In the genomic region with DNA sequence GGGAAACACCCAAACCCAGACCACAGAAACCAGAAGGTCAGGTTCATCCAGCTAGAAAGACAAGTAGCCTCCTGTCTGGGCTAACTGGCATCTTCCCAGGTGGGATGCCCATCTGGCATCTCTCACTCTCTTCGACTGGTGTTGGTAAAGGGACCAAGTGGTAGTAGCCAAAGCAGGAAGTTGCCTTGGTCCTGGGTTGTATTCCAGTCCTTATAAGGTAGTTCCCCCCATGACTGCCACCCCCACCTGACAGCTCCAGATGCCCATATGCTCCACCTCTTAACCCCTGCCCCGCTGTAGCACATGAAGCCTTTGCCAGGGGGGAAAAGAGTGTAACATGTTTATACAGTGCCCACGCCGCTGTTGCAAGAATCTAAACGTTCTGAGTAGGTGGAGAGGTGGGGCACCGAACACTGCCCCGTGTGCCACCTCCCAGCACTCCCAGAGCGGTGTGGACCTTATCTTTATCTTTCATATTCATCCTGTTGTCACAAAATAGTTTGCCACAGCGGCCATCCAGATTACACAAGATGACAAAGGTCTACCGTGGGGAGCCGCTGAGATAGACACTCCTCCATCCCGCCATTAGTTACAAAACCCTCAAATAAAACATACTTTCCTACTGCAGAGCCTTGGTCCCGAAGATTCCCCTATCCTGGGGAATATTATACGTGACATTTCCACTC, we compare ENCODE assay signal across 8 mouse cellular contexts. TPM values are rescaled to one million over a fixed set of nuclear protein-coding genes. Genes with fewer than 3 reads are reported as not detected.
DNase-seq lines count a peak whose midpoint lies in the region; ATAC-seq lines count a peak whose summit lies in the region.

No protein-coding gene starts in this region.

- 22% methylated on average over 14 of the region's 14 CpGs for WGBS in kidney, embryonic 15.5 days
- under 1% methylated on average over 14 of the region's 14 CpGs for WGBS in large intestine, adult 2 months
- 35% methylated on average over 14 of the region's 14 CpGs for WGBS in midbrain, embryonic 13.5 days

- H3K9ac ChIP-seq in kidney, embryonic 15.5 days = peak overlapping the region; percentile 85
- peak overlapping the region; percentile 89 for H3K9ac ChIP-seq in midbrain, embryonic 13.5 days (replicated peaks)

- H3K27ac ChIP-seq in kidney, embryonic 15.5 days = peak overlapping the region; percentile 72
- H3K27ac ChIP-seq in midbrain, embryonic 13.5 days = peak overlapping the region; percentile 66; the same call in 1 of the 2 replicates

- peaks cover 26% of the 10 kb centered on the region for H3K36me3 ChIP-seq in kidney, embryonic 15.5 days
- H3K36me3 ChIP-seq in midbrain, embryonic 13.5 days = peaks cover 35% of the 10 kb centered on the region

- ATAC-seq in kidney, embryonic 15.5 days (replicated peaks; ENCODE audit: low FRiP score) = no peak
- ATAC-seq in midbrain, embryonic 13.5 days = no peak

- H3K9me3 ChIP-seq in kidney, embryonic 15.5 days (replicated peaks) = no peaks in the 10 kb centered on the region
- no peaks in the 10 kb centered on the region for H3K9me3 ChIP-seq in midbrain, embryonic 13.5 days

- intact Hi-C loops in gastrocnemius, postnatal 14 days (cut with DNase I; ENCODE audit: low total_unique reads) = no loop called here

- no peak for DNase-seq in kidney, adult 18-20 months
- DNase-seq in adipocyte (ENCODE audit: low spot score) = peak; percentile 78
- peak; percentile 50 for DNase-seq in gastrocnemius, postnatal 14 days
- DNase-seq in large intestine, adult 2 months (ENCODE audit: low read depth, low spot score) = peak; percentile 24
- peak; percentile 69 for DNase-seq in thymus, postnatal 14 days
- DNase-seq in layer of hippocampus, adult 11-12 months (ENCODE audit: low spot score) = no peak

- peak overlapping the region; percentile 97 for H3K4me3 ChIP-seq in kidney, embryonic 15.5 days (replicated peaks)
- peak overlapping the region; percentile 97 for H3K4me3 ChIP-seq in midbrain, embryonic 13.5 days (replicated peaks)

- peak overlapping the region; percentile 93 for H3K4me2 ChIP-seq in kidney, embryonic 15.5 days
- peak overlapping the region; percentile 67 for H3K4me2 ChIP-seq in midbrain, embryonic 13.5 days (replicated peaks)

- peaks cover 56% of the 10 kb centered on the region for H3K4me1 ChIP-seq in kidney, embryonic 15.5 days
- peaks cover 36% of the 10 kb centered on the region for H3K4me1 ChIP-seq in midbrain, embryonic 13.5 days (replicated peaks)

- H3K27me3 ChIP-seq in kidney, embryonic 15.5 days = no peaks in the 10 kb centered on the region
- no peaks in the 10 kb centered on the region for H3K27me3 ChIP-seq in midbrain, embryonic 13.5 days

RNA-seq across cellular contexts. Expression of gene Sun2, which starts 1.0 kb away (rescaled TPM):
- polyA plus RNA-seq in kidney, embryonic 15.5 days (2015; fragmentation: Nextera tagmentation; extraction: Ambion mirVana) = 5.7 and 5.9 TPM in 2 replicates
- 10 to 100 TPM; 62.3 to 81.4 TPM for total RNA-seq in gastrocnemius, postnatal 14 days (2021)
- polyA plus RNA-seq in large intestine, adult 2 months (2012; rRNA removed) = 18.9 and 19.0 TPM in 2 replicates
- 8.4 and 8.5 TPM in 2 replicates for polyA plus RNA-seq in midbrain, embryonic 13.5 days (2015; fragmentation: Nextera tagmentation; extraction: Ambion mirVana)

RNA-seq across cellular contexts. Expression of gene Dnal4, which starts 36.3 kb away (rescaled TPM):
- 58.3 and 67.4 TPM in 2 replicates for polyA plus RNA-seq in kidney, embryonic 15.5 days (2015; fragmentation: Nextera tagmentation; extraction: Ambion mirVana)
- total RNA-seq in gastrocnemius, postnatal 14 days (2021) = 1 to 10 TPM; 7.4 to 7.6 TPM
- polyA plus RNA-seq in large intestine, adult 2 months (2012; rRNA removed) = 21.3 and 22.5 TPM in 2 replicates
- 84.8 and 91.6 TPM in 2 replicates for polyA plus RNA-seq in midbrain, embryonic 13.5 days (2015; fragmentation: Nextera tagmentation; extraction: Ambion mirVana)

RNA-seq across cellular contexts. Expression of gene Gtpbp1, which starts 50.7 kb away (rescaled TPM):
- polyA plus RNA-seq in kidney, embryonic 15.5 days (2015; fragmentation: Nextera tagmentation; extraction: Ambion mirVana) = 32.6 and 36.5 TPM in 2 replicates
- total RNA-seq in gastrocnemius, postnatal 14 days (2021) = 10 to 100 TPM; 17.7 to 18.0 TPM
- polyA plus RNA-seq in large intestine, adult 2 months (2012; rRNA removed) = 28.8 and 29.1 TPM in 2 replicates
- polyA plus RNA-seq in midbrain, embryonic 13.5 days (2015; fragmentation: Nextera tagmentation; extraction: Ambion mirVana) = 42.6 and 49.1 TPM in 2 replicates

RNA-seq across cellular contexts. Expression of gene Josd1, which starts 53.6 kb away (rescaled TPM):
- 19.0 and 21.1 TPM in 2 replicates for polyA plus RNA-seq in kidney, embryonic 15.5 days (2015; fragmentation: Nextera tagmentation; extraction: Ambion mirVana)
- 10 to 100 TPM in 1 of 2 experiments, 1 to 10 TPM in 1; 9.8 to 11.1 TPM for total RNA-seq in gastrocnemius, postnatal 14 days (2021)
- 14.9 and 15.9 TPM in 2 replicates for polyA plus RNA-seq in large intestine, adult 2 months (2012; rRNA removed)
- polyA plus RNA-seq in midbrain, embryonic 13.5 days (2015; fragmentation: Nextera tagmentation; extraction: Ambion mirVana) = 18.4 and 20.6 TPM in 2 replicates

Comparison
In these comparisons a context has a peak if more than half of its experiments do, and no peak if none do; other contexts are left out.
1. DNase-seq: peak in adipocyte (single experiment), gastrocnemius, postnatal 14 days (single experiment), large intestine, adult 2 months (single experiment) and thymus, postnatal 14 days (single experiment); none in kidney, adult 18-20 months (single experiment) and layer of hippocampus, adult 11-12 months (single experiment).